Mouse (Mus musculus) gastrocnemius, postnatal 10 days (tissue): ENCODE data around the gene Ric1. TPM values are rescaled to one million over a fixed set of nuclear protein-coding genes. Genes with fewer than 3 reads are reported as not detected.
A peak's percentile ranks its signal among the peaks of the same experiment; 100 is the strongest.
"Not testable (repeated sequence)": the region's sequence is repeated elsewhere in the genome, so short reads cannot be mapped to it uniquely, and the experiment has no call there.

ENCODE experiments used
- DNase-seq: peaks from one replicate; pipeline ENCODE4 v3.0.0; 2021; ENCODE audit warnings: mixed read lengths
- total RNA-seq, 2 experiments: library from RNA; stranded (reverse); gene quantifications; 2 replicates each; pipeline ENCODE4 v1.2.3; 2021

Ric1 gene
- total RNA-seq, 2 experiments from 2014 or later: 28.8 to 36.9 TPM

DNA sequence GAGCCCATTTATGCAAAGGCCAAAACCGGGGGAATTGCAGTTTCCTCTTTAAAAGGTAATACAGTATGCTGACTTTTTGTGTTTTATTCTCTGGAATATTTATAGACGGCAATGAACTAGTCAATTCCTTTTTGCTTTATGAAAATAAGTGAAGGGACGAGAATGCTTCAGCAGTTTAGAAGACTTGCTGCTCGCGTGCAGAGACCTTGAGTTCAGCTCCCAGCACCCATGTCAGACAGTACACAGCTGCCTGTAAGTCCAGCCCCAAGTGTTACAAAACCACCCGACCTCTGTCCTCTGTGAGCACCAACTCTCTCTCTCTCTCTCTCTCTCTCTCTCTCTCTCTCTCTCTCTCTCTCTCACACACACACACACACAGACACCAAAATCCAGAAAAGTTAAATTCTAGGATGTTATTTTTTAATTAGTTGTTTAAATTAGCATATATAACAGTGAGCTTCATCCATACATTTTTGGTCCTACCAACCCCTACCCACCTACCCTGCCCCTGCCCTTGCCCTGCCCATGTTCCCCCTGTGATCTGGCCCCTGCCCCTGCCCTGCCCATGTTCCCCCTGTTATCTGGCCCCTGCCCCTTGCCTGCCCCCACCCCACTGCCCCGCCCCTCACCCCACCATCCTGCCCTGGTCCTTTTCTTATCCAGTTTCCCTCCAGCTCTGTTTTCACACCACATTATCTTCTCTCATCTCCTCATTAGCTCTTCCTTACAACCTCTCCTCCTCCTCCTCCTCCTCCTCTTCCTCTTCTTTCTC, 25.1 kb upstream of the Ric1 start:
- no peak for DNase-seq

DNA sequence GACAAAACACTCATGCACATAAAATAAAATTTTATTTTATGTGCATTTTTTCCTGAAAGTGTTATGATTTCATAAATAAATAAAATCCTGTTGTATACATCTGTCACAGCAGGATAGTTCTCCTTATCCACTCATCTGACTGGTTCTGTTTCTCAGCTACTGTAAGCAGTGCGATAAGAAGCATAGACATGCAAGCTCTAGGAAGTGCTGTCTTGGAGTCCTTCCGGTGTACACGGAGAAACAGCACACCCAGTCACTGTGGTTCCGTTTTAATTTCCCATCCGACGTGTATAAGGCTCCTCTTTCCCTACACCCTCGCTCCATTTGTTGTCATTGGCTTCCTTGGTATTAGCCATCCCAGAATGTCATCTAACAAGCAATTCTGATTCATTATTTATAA, 24.2 kb upstream of the Ric1 start:
- no peak for DNase-seq

DNA sequence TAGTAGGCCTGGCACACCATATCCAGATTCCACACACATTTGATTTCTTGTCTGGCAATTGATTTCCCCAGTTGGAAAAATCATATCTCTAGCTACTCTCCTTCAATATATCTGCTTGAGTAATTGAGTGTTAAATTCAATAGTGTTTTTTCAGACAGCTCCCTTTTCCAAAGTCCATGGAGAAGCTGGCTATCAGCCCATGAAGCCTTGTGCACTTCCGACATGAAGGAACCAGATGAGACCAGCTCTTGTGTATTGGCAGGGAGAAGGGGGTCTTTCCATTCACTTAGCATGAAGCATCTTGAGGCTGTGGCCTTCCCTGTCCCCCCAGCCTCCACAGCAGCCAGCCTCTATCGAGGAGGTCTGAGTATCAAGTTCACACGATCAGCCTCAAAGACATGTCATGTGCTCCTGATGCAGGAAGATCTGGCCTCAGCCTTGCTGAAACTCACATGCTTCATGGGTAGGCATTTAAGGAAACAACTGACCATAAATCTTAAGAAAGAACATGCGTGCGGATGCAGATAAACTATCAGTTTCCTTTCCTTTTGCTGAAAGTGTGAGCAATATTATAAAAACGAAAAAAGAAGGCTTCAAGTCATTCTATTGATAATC, 23.1 kb upstream of the Ric1 start:
- DNase-seq: no peak

DNA sequence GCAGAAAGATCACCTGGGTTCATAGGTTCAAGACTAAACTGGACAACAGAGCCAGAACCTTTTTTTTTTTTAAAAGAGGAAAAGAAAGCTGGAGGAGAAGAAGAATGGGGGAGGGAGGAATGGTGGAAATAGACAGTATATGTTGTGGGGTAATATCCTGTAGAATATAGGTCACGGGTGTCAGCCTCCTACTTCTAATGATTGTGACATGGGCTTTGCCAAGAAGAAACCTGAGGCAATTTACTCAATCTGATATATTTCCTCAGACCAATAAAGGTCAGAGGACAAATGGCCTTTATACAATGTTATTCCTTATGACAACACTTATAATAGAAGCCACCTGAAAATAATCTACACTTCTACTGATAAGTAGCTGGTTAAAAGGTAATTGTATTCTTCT, 21.7 kb upstream of the Ric1 start:
- DNase-seq: no peak

DNA sequence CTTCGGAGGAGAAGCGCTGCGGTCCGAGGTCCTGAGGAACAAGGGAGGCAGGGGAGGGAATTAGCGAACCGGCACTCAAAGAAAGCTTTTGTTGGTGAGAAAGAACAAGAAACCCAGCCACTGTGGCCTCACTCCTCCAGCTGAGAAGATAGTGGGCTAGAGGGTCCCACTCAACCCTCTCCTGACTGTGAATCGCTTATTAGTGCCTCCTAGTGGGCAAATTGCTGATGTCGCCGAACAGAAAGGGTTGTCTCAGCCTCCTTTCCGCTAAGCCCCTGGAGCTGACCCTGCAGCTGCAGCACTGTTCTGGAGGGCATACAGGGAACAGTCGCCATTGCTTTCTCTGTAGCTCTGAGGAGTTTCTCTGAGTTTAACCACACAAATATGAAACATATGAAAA, 21.0 kb upstream of the Ric1 start:
- DNase-seq: no peak

DNA sequence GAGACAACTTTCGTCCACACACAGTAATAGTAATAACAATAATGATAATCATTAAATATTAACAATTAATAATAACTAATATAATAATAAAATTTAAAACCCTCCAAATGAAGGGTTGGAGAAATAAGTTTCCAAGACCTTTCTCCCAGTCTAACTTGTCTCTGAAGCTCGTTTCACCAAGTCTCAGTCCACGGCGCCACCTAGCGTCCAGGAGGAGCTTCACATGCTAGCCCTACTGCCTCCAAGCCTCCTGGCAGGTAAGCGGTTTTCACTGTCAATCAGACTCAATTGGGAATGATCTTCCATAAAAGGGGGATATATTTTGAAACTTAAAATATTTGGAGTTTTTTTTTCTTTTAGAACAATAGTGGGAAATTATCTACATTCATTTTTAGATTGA, 20.6 kb upstream of the Ric1 start:
- peak; percentile 85 for DNase-seq

DNA sequence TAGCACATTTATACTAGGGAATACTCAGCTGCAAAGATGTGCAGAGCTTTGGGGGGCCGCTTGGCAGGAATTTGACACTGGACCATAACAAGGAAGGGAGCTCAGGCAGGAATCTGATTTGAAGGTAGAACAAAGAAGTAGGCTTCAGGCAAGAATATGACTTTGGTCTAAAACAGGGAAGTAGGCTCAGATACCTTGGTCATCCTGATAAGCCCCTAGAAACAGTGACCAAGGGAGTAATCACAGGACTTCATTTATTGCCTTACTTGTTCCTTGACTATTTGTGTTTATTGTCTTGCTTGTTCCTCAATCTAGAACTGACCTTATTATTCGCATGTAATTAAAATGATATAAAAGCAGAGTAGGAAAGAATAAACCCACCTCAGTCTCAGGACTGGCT, 18.0 kb upstream of the Ric1 start:
- DNase-seq: no peak

DNA sequence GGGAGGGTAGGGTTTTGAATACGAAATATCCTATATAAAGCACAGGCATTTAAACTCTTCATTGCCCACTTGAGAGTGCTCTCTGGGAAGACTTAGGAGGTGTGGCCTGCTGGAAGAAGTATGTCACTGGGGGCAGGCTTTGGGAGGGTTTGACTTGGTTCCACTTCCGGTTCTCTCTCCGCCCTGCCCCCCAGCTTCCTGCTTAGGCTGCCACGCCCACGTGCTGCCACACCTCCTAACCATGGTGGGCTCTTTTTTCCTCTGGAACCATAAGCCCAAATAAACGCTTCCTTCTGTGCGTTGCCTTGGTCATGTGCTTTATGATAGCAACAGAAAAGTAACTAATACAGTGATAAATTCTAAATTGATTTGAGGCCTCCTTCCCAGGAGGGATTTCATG, 16.5 kb upstream of the Ric1 start:
- no peak for DNase-seq

DNA sequence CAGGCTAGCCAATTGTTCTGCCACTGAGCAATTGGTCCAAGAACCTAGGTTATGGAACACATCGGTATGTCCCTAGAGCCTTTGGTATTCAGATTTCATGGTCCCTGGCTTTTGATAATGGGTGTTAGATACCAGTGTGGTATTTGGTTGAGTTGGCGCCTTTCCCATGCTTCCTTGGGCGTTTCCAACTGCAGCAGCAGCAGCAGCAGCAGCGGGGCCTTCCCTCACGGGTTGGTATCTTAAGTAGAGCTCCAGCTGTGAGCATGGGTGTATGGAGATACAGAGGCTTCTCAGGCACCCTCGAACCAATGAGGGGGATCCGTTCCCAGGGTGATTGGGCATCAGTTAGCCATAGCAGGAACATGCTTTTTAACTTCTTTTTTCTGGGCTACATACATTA, 13.9 kb upstream of the Ric1 start:
- DNase-seq: peak; percentile 47

DNA sequence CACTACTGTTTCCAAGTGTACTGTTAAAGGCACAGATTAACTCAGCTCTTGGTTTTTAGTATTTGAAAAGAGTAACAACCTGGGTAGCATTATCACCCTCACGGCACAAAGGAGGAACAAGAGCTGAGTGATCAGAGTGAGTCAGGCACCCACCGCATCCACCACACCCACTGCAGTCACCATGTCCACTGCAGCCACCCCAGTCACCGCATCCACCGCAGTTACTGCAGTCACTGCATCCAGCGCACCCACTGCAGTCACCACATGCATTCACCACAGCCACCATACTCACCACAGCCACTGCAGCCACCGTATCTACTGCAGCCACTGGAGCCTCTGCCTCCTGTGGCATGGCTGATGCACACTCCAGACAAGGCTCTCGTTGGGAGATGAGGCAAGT, 12.2 kb upstream of the Ric1 start:
- DNase-seq: no peak

DNA sequence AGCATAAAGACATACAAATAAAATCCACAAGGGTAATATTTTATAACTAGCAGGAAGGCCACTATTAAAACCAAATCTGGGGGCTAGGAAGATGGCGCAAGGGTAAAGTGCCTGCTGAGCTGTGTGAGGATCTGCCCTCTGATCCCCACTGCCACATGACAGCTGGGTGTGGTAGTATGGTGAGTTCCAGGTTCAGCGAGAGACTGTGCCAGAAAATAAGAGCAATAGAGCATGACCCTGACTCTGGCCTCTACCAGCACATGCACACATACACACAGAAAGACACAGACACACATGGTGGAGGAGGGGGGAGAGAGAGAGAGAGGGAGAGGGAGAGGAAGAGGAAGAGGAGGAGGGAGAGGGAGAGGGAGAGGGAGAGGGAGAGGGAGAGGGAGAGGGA, 10.3 kb upstream of the Ric1 start:
- DNase-seq: no peak

DNA sequence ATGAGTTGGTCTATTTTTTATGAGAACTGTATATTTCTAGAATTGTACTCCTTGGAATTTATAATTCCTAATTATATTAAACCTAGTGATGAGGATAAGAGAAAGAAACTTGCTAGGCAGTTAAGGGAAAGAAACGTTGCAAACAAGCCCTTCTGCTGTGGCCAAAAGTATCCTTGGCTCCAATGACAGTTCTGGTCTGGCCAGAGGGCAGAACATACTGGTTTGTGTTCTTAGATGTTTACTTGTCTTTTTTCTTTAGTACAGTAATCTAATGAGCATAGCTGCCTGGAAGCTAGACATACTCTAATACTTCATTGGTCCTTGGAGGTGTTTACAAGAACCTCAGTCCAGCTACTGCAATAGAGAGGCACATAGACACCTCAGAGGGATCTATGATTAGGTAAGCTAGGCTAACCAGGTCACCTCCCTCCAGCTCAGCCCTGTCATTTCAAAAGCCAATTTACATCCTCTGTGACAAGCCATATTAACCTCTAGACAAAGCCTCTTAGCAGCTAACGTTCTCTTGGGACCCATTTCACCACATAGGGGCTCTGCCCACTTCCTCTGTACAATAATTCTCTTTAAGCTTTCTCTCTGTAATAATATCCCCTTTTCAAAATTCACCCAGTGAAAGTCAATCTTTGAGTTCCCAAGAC, 8.8 kb upstream of the Ric1 start:
- no peak for DNase-seq

DNA sequence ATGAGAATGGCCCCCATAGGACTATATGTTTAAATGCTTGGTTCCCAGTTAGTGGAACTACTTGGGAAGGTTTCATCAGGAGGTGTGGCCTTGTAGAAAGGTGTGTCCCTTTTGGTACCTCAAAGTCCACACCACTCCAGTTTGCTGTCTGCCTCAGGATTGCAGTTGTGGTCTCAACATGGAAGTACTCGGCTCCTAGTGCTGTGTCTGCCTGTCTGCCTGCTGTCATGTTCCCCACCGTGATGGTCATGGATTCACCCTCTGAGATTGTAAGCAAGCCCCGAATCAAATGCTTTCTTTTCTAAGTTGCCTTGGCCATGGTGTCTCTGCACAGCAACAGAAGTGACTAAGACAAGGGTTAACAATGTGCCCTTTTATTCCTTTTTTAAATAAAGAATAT, 8.0 kb upstream of the Ric1 start:
- no peak for DNase-seq

DNA sequence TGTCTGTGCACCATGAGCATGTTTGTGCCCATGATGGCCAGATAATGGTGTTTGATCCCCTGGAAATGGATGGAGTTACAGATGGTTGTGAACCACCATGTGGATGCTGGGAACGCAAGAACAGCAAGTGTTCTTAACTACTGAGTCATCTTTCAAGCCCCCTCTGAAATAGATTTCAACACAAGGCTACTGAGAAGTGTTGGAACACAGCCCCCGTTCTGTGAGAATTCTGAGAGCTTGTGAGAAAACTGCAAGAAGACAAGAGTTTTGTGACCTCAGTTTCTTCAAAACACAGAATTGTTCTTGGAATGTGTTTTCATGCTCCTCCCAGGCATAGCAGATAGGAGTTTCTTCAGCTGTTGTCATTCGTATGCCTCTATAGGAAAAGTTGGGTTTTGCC, 6.7 kb upstream of the Ric1 start:
- no peak for DNase-seq

DNA sequence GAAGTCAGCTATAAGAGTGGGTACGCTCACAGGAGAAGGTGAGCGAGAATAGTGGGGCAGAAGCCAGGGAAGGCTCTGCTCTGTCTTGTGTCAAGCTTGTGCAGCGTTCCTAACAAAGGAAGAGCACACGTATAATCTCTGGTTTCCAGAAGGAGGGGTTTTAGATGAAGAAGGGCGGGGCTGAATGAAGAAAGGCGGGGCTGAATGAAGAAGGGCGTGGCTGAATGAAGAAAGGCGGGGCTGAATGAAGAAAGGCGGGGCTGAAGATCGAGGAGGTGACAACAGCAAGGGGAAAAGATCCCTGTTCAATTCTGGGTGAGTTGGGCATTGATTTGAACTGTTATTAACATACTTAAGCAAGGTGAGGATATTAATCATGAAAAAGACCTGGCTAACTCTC, 6.1 kb upstream of the Ric1 start:
- no peak for DNase-seq

DNA sequence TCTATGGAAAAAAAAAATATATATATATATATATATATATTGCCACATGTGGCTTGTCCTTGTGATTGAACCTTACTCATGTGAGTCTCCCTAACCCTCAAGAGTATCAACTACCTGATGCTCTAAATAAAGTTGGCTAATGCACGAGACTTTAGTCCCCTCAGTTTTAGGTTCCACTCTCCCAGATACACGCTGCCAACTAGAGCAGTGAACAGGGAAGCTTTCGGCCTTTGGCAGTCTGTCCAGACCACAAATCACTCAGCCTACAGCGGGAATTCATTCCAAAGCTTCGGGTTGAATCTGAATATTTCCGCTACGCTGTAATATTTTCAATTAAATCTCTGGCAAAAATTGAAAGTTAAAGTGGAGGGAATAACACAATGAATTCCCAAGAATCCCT, 3.7 kb upstream of the Ric1 start:
- no peak for DNase-seq

DNA sequence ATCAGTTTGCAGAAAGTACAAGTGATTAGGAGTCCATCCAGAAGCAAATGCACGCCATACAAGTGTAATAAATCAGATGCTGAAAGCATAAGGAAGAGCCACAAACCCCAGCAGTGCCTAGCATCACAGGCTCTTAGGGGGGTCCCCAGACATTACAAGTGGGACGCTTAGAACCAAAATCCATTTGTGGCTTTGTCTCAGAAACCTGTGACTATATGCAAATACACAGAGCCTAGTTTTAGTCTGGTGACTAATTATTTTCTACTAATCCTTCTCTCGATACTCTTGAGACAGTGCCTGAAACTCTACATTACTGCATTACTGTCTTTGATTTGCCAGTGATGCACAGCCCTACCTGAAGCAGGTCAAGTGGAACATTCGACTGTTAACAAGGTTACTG, 3.2 kb upstream of the Ric1 start:
- DNase-seq: no peak

DNA sequence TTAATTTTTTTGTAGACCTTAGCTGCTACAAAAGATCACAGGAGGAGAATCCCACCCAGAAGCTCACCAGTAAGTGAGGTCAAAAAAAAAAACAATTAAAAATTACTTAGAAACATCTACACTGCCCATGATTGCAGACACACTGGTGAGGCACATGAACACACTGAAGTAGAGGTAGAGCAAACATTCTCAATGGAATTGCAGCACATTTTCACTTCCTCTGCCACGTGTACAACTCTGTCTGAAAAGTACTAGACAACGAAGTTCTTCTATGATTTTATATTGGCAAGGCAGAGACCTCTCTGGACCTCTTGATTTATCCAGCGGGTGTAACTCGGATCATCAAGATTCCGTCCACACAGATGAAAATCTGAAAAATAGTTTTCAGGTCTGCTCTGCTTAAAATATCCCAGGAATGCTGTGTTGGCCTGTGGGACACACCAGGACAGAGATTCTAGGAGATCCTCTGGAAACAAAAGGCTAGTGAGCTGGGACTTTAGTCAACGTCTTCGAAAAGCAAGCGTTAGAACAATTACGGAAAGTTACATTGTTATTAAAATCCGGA, 1.0 kb upstream of the Ric1 start:
- no peak for DNase-seq

DNA sequence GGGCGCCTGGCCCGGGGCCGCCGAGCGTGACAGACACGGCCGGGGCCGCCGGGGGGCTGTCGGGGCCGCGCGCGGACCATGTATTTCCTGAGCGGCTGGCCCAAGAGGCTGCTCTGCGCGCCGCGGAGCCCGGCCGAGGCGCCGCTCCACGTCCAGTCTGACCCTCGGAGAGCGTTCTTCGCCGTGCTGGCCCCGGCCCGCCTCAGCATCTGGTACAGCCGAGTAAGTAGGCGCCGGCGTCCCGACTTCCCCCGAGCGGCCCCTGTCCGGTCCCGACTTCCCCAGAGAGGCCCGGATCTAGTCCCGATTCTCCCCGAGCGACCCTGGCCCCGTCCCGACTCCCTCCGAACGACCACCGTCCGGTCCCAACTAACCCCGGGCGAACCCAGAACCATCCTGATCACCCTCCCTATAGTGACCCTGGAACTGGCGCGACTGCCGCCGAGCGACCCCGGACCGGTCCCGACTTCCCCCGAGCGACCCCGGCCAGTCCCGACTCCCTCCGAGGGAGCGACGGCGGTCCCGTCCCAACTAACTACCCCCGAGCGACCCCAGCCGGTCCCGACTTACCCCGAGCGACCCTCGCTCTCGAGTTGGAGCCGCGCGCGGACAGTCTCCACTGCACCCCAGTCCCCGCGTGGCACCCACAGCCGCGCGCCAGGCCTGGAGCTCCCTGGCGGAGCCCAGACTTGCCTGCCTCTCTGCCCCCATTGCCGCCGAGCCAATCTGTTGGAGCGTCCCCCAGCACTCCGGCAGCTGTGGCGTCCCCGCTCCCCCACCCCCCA, 555 bp downstream of the Ric1 start:
- peak; percentile 67 for DNase-seq

DNA sequence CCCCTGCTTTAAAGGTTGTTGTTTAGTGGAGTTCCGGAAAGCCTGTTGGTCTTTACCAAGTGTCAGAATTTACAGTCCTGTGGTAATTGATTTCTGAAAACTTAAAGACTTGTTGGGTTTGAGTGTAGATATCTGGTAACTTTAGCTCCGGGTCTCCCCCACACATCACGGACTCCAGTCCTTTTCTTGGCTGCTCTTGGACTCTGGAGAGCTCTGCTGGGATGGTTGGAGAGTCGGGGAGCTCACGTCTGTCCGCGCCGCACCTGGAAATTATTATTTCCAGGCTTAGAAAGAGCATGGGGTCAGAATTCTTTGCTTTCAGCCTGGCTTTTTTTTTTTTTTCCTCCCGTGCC, 1.1 kb downstream of the Ric1 start:
- DNase-seq: no peak

DNA sequence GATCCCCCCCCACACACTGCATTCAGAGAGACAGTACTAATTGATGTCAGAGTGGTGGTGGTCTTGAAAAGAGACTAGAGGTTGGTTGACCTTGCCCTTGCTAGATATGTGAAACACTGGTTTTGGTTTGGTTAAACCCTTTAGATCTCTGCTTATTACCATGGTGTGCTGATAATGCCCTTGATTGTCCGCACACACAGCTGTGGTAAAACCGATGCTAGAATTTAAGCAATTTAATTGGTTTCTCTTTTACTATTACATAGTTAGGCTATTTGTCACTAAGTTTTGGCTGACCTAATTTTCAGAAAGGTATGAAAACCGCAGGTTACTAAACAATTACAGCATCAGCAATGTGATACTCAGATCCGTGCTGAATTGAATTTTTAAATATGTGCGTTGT, 1.6 kb downstream of the Ric1 start:
- no peak for DNase-seq

DNA sequence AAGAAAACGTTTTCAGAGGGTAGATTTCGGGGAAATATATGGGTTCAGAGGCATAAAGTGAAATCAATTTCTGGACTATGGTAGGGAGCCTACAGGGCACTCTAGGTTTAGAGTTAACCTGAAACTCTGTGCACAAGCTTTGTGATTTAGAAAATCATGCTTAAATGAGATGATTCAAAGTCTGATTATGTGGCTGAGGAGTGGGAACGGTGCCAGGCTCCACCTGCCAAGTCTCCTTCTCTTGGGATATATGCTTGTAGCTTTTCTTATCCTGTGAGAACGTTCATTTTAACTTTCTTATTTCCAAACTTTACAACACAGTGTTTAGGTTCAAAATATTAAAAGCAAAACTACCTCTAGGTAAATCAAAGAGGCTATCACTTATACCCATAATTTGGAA, 2.5 kb downstream of the Ric1 start:
- peak; percentile 56 for DNase-seq

DNA sequence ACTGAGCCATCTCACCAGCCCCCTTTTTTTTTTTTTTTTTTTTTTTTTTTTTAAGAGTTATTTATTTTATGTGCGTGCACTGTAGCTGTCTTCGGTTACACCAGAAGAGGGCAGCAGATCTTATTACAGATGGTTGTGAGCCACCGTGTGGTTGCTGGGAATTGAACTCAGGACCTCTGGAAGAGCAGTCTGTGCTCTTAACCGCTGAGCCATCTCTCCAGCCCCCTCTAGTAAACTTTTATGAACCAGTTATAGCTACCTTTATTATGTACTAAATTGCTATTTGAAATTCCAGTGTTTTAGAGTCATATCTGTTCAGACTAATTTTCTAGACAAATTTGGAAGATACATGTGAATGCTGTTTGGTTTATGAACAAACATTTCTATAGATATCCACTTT, 3.5 kb downstream of the Ric1 start:
- DNase-seq: not testable (repeated sequence)
